Mouse (Mus musculus) CH12.LX (cell line): ENCODE data around the gene Ubb. TPM values are rescaled to one million over a fixed set of nuclear protein-coding genes. Genes with fewer than 3 reads are reported as not detected.

Source experiments
- polyA plus RNA-seq: library from polyadenylated mRNA; unstranded; fragments of >175 nt; gene quantifications from 2 replicates; pipeline ENCODE4 v1.2.1, GENCODE M21; 2012; ENCODE audit warnings: low read depth; ENCODE audit not compliant: insufficient read length
- total RNA-seq, 2 experiments: library from RNA; depleted of rRNA; stranded (reverse); fragments of 300-350 nt in 1 of 2; fragments of >200 nt in 1 of 2; gene quantifications; 2 replicates each; pipeline ENCODE4 v1.2.3; 2012 to 2014

The Ubb gene
- total and polyA plus RNA-seq, 3 experiments = 1,092 to 2,098 (median 1,487) TPM

Other genes starting within 250 kb of the Ubb start
- gene Pigl, start 92.7 kb upstream of the Ubb start, total RNA-seq (2012; rRNA removed) = 5.2 and 5.6 TPM in 2 replicates
- gene Pigl, start 92.7 kb upstream of the Ubb start, total RNA-seq (2014; rRNA removed) = 3.0 and 4.4 TPM in 2 replicates
- gene Pigl, start 92.7 kb upstream of the Ubb start, polyA plus RNA-seq = 7.6 and 9.1 TPM in 2 replicates
- gene Ncor1, start 92.6 kb upstream of the Ubb start, total RNA-seq (2012; rRNA removed) = 83.8 and 93.7 TPM in 2 replicates
- 69.3 and 76.3 TPM in 2 replicates for gene Ncor1, start 92.6 kb upstream of the Ubb start, total RNA-seq (2014; rRNA removed)
- gene Ncor1, start 92.6 kb upstream of the Ubb start, polyA plus RNA-seq = 171 and 232 TPM in 2 replicates
- gene Cenpv, start 11.9 kb upstream of the Ubb start, total RNA-seq (2012; rRNA removed) = 98.8 and 107 TPM in 2 replicates
- gene Cenpv, start 11.9 kb upstream of the Ubb start, total RNA-seq (2014; rRNA removed) = 24.1 and 24.4 TPM in 2 replicates
- gene Cenpv, start 11.9 kb upstream of the Ubb start, polyA plus RNA-seq = 24.9 and 33.6 TPM in 2 replicates
- 58.7 and 59.3 TPM in 2 replicates for gene Trpv2, start 23.3 kb downstream of the Ubb start, total RNA-seq (2012; rRNA removed)
- gene Trpv2, start 23.3 kb downstream of the Ubb start, total RNA-seq (2014; rRNA removed) = 36.0 and 39.2 TPM in 2 replicates
- 42.3 and 46.2 TPM in 2 replicates for gene Trpv2, start 23.3 kb downstream of the Ubb start, polyA plus RNA-seq
- gene Lrrc75a, start 97.4 kb downstream of the Ubb start, total RNA-seq (2012; rRNA removed) = 2.9 and 12.6 TPM in 2 replicates
- 1.3 and 1.6 TPM in 2 replicates for gene Lrrc75a, start 97.4 kb downstream of the Ubb start, total RNA-seq (2014; rRNA removed)
- gene Lrrc75a, start 97.4 kb downstream of the Ubb start, polyA plus RNA-seq = 1.8 and 2.7 TPM in 2 replicates
- 47.9 and 60.7 TPM in 2 replicates for gene Mmgt2, start 97.5 kb downstream of the Ubb start, total RNA-seq (2012; rRNA removed)
- 41.2 and 49.2 TPM in 2 replicates for gene Mmgt2, start 97.5 kb downstream of the Ubb start, total RNA-seq (2014; rRNA removed)
- gene Mmgt2, start 97.5 kb downstream of the Ubb start, polyA plus RNA-seq = 61.4 and 65.9 TPM in 2 replicates
- gene Zfp287, start 180.7 kb downstream of the Ubb start, total RNA-seq (2012; rRNA removed) = 6.2 and 7.3 TPM in 2 replicates
- gene Zfp287, start 180.7 kb downstream of the Ubb start, total RNA-seq (2014; rRNA removed) = 4.6 and 4.8 TPM in 2 replicates
- 5.7 TPM in 2 replicates for gene Zfp287, start 180.7 kb downstream of the Ubb start, polyA plus RNA-seq
- not detected in 2 replicates for gene Gm10428, start 201.9 kb downstream of the Ubb start, total RNA-seq (2012; rRNA removed)
- not detected in 2 replicates for gene Gm10428, start 201.9 kb downstream of the Ubb start, total RNA-seq (2014; rRNA removed)
- gene Gm10428, start 201.9 kb downstream of the Ubb start, polyA plus RNA-seq = not detected in 2 replicates
- gene Zfp286, start 238.3 kb downstream of the Ubb start, total RNA-seq (2012; rRNA removed) = not detected in 2 replicates
- gene Zfp286, start 238.3 kb downstream of the Ubb start, total RNA-seq (2014; rRNA removed) = not detected in 2 replicates
- not detected in 2 replicates for gene Zfp286, start 238.3 kb downstream of the Ubb start, polyA plus RNA-seq